Mouse (Mus musculus) midbrain, embryonic 10.5 days (tissue): ENCODE measurements around the gene Hist1h1d. TPM values are rescaled to one million over a fixed set of nuclear protein-coding genes. Genes with fewer than 3 reads are reported as not detected.
"Not testable (repeated sequence)": the region's sequence is repeated elsewhere in the genome, so short reads cannot be mapped to it uniquely, and the experiment has no call there.

Source experiments
- DNase-seq: peaks from one replicate; pipeline ENCODE4 v3.0.0-alpha.2; 2017; ENCODE audit warnings: low spot score
- H3K27ac ChIP-seq: fragments of 300-500 bp; sonication (generic); replicated peaks from 2 replicates; pipeline ENCODE4 v1.5.1; 2016; ENCODE audit warnings: mild to moderate bottlenecking
- H3K27me3 ChIP-seq: fragments of 300-500 bp; sonication (generic); 2 replicates; pipeline ENCODE4 v1.6.1; 2016; ENCODE audit warnings: low read depth, mild to moderate bottlenecking; ENCODE audit not compliant: poor library complexity, severe bottlenecking
- H3K36me3 ChIP-seq: fragments of 300-500 bp; sonication (generic); 2 replicates; pipeline ENCODE4 v1.6.1; 2016; ENCODE audit warnings: mild to moderate bottlenecking, moderate library complexity
- H3K4me1 ChIP-seq: fragments of 300-500 bp; sonication (generic); 2 replicates; pipeline ENCODE4 v1.6.1; 2016
- H3K4me3 ChIP-seq: fragments of 300-500 bp; sonication (generic); 2 replicates; pipeline ENCODE4 v1.5.1; 2016; ENCODE audit warnings: mild to moderate bottlenecking, moderate library complexity
- H3K9me3 ChIP-seq: fragments of 300-500 bp; sonication (generic); replicated peaks from 2 replicates; pipeline ENCODE4 v1.6.1; 2016; ENCODE audit warnings: mild to moderate bottlenecking
- WGBS: fragments of 180-500 bp; shearing (Covaris S2); methylation state at CpG from one replicate; pipeline ENCODE4 v1.1.7; 2016; 5-methylcytosine and 5-hydroxymethylcytosine counted together
- polyA plus RNA-seq: library from polyadenylated mRNA; unstranded; fragments of >200 nt; fragmentation: Nextera tagmentation; extraction: Ambion mirVana; gene quantifications from 2 replicates; pipeline ENCODE4 v1.2.1, GENCODE M21; 2016

Gene Hist1h1d
- polyA plus RNA-seq, 1 experiment from 2014 or later, result 0.63 TPM

GRCm38 (mm10) chr13:23573898-23574524, 20.9 kb downstream of the Hist1h1d start, which contains the start of the genes Hist1h2bf and Hist1h2ad:
Gene Hist1h2bf (minus strand): TSS chr13:23574196.
Gene Hist1h2ad (plus strand): TSS chr13:23574381.
- not testable (repeated sequence) for H3K27me3 ChIP-seq, H3K9me3 ChIP-seq, H3K36me3 ChIP-seq
- H3K4me1 ChIP-seq, result peaks cover 49% of the 10 kb centered on the region
- peak; percentile 90 for DNase-seq
- WGBS, result 1% methylated on average over 42 of the region's 42 CpGs
- peak within 1 kb of the TSS; percentile 61 for H3K4me3 ChIP-seq
- peak within 1 kb of the TSS; percentile 97 for H3K27ac ChIP-seq

GRCm38 (mm10) chr13:23574546-23575170, 21.6 kb downstream of the Hist1h1d start:
- not testable (repeated sequence) for H3K9me3 ChIP-seq, DNase-seq, H3K27me3 ChIP-seq, H3K36me3 ChIP-seq
- Histone ChIP-seq H3K4me3 (peak overlapping the region; percentile 61), H3K4me1 (peaks cover 46% of the 10 kb centered on the region), H3K27ac (peak overlapping the region; percentile 97)
- WGBS, result 0% methylated on average over 8 of the region's 39 CpGs

GRCm38 (mm10) chr13:23575271-23575851, 22.3 kb downstream of the Hist1h1d start, which contains the start of gene Hist1h3d:
Gene Hist1h3d (plus strand): TSS chr13:23575763.
- Histone ChIP-seq H3K27me3 (no peaks in the 10 kb centered on the region), H3K4me1 (peaks cover 39% of the 10 kb centered on the region), H3K36me3 (no peaks in the 10 kb centered on the region), H3K9me3 (no peaks in the 10 kb centered on the region), H3K4me3 (peak within 1 kb of the TSS; percentile 61), H3K27ac (peak within 1 kb of the TSS; percentile 92)
- peak; percentile 64 for DNase-seq
- WGBS, result under 1% methylated on average over 18 of the region's 18 CpGs

- peak; percentile 36 for DNase-seq
- 2% methylated on average over 11 of the region's 40 CpGs for WGBS
- H3K27me3 ChIP-seq, H3K36me3 ChIP-seq, H3K9me3 ChIP-seq: not testable (repeated sequence)
- Histone ChIP-seq H3K4me1 (peaks cover 42% of the 10 kb centered on the region), H3K4me3 (peak overlapping the region; percentile 61), H3K27ac (peak overlapping the region; percentile 92)
These were observed 22.8 kb downstream of the Hist1h1d start for GRCm38 (mm10) chr13:23575864-23576313.

- 4% methylated on average over 7 of the region's 7 CpGs for WGBS
- H3K27ac ChIP-seq, result peak overlapping the region; percentile 92
- no peaks in the 10 kb centered on the region for H3K9me3 ChIP-seq
- peak; percentile 44 for DNase-seq
- peaks cover 45% of the 10 kb centered on the region for H3K4me1 ChIP-seq
- no peaks in the 10 kb centered on the region for H3K36me3 ChIP-seq
- H3K27me3 ChIP-seq, result no peaks in the 10 kb centered on the region
- H3K4me3 ChIP-seq, result peak overlapping the region; percentile 61
These were observed 23.4 kb downstream of the Hist1h1d start for GRCm38 (mm10) chr13:23576351-23576881.

GRCm38 (mm10) chr13:23576906-23577639, 24.0 kb downstream of the Hist1h1d start:
- no peaks in the 10 kb centered on the region for H3K9me3 ChIP-seq
- peak overlapping the region; percentile 92 for H3K27ac ChIP-seq
- 53% methylated on average over 6 of the region's 6 CpGs for WGBS
- peak overlapping the region; percentile 61 for H3K4me3 ChIP-seq
- H3K36me3 ChIP-seq, result no peaks in the 10 kb centered on the region
- no peaks in the 10 kb centered on the region for H3K27me3 ChIP-seq
- peaks cover 47% of the 10 kb centered on the region for H3K4me1 ChIP-seq
- no peak for DNase-seq

GRCm38 (mm10) chr13:23577835-23578234, 24.8 kb downstream of the Hist1h1d start:
- no peaks in the 10 kb centered on the region for H3K27me3 ChIP-seq
- WGBS, result 98% methylated on average over 1 of the region's 1 CpGs
- peaks cover 47% of the 10 kb centered on the region for H3K4me1 ChIP-seq

GRCm38 (mm10) chr13:23581408-23582218, 28.6 kb downstream of the Hist1h1d start, which contains the start of gene Hist1h4d:
Gene Hist1h4d (plus strand): TSS chr13:23581598.
- no peaks in the 10 kb centered on the region for H3K27me3 ChIP-seq
- peak; percentile 94 for DNase-seq
- H3K4me3 ChIP-seq, result peak within 1 kb of the TSS; percentile 63
- no peaks in the 10 kb centered on the region for H3K9me3 ChIP-seq
- no peaks in the 10 kb centered on the region for H3K36me3 ChIP-seq
- under 1% methylated on average over 43 of the region's 43 CpGs for WGBS
- peak within 1 kb of the TSS; percentile 94 for H3K27ac ChIP-seq
- H3K4me1 ChIP-seq, result peaks cover 57% of the 10 kb centered on the region

More at GRCm38 (mm10) chr13:23577835-23578234, 24.8 kb downstream of the Hist1h1d start:
- Histone ChIP-seq H3K9me3 (no peaks in the 10 kb centered on the region), H3K36me3 (no peaks in the 10 kb centered on the region), H3K27ac (peak overlapping the region; percentile 92), H3K4me3 (no peak overlapping the region)
- no peak for DNase-seq

- Histone ChIP-seq H3K9me3 (no peaks in the 10 kb centered on the region), H3K27me3 (no peaks in the 10 kb centered on the region), H3K4me3 (peak overlapping the region; percentile 63), H3K4me1 (peaks cover 55% of the 10 kb centered on the region), H3K36me3 (no peaks in the 10 kb centered on the region), H3K27ac (peak overlapping the region; percentile 94)
- WGBS, result 3% methylated on average over 6 of the region's 6 CpGs
- DNase-seq, result peak; percentile 52
These were observed 29.4 kb downstream of the Hist1h1d start for GRCm38 (mm10) chr13:23582219-23583056.

GRCm38 (mm10) chr13:23583387-23584068, 30.5 kb downstream of the Hist1h1d start:
- DNase-seq, result peak; percentile 19
- peak overlapping the region; percentile 94 for H3K27ac ChIP-seq
- peak overlapping the region; percentile 63; the same call in 1 of the 2 replicates for H3K4me3 ChIP-seq
- no peaks in the 10 kb centered on the region for H3K9me3 ChIP-seq
- no peaks in the 10 kb centered on the region for H3K27me3 ChIP-seq
- no peaks in the 10 kb centered on the region for H3K36me3 ChIP-seq
- H3K4me1 ChIP-seq, result peaks cover 51% of the 10 kb centered on the region
